Mouse (Mus musculus) right cerebral cortex, postnatal 36 days (tissue): Measurements from ENCODE around the gene Rpl9.

ENCODE experiments used
- DNase-seq, 2 experiments: peaks; one replicate each; pipeline ENCODE4 v3.0.0; 2022; ENCODE audit warnings: low spot score in 2 of 2, mixed read lengths in 1 of 2

Rpl9 gene

DNA sequence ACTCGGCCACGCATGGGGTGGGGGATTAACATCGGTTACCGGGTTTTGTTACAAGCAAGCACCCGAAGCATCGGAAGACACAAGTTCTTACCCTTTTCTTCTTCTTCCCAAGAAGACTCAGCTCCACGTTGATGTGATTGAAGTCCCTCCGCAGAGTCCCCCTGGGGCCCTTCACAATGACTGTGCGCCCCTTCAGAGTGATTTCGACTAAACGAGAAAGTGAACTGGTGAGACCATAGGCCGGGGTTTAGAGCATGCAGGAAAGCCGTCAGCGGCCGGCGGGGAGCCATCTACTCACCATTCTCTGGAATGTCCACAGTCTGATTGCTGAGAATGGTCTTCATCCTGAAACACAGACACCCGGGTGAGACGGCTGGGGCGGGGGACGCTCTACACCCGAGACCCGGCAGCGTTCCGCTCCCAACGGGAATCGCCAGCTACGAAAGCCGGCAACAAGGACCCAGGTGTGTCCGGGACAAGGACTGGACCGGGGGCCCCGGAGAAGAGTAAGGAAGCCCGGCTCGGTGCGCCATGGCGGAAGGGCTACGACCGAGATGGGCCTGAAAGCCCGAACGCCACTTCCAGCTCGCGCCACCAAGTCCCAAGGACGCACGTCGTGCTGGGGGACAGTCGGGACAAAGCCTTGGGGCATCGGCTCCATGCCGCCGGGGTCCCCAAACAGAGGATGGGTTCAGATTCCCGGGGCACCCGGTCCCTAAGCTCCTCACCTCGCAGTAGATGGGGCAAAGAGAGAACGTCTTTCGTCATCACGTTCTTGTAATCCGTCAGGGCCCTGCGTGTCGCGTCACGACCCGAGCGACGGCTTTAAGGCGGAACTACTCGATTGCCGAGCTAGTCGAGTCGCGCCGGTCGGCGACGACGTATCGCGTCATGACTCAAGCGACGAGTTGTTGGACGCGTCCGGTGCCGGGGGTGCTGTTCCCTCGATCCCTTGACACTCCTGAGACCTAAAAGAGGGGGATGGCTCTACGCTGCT lies at the start of gene Rpl9, which contains the start of gene Lias:
Gene Rpl9 (minus strand): TSS at position 797 of the 997 bp plus-strand sequence.
Gene Lias (plus strand): TSS at position 850 of the 997 bp plus-strand sequence.
- DNase-seq, result peak; percentile 97 to 98

DNA sequence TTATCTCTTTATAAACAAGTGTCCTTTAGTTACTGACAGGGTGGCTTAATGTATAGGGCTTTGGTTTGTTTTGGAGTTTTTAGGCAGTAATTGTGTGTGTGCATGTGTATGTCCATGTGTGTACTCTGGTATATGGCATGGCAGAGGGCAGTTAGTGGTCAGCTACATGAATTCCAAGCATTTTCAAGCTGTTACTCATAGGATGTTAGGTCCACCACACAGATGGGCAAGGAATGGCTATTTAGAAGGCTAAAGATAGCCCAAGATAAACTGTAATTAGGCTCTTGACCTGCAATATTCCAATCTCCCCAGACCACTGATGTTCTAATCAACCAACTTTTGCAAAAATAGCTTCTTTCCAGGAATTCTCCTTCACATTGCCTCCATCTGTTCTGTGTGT lies 46.8 kb upstream of the Rpl9 start:
- DNase-seq, result no peak

- peak; percentile 94 to 97 for DNase-seq
Observed at GRCm38 (mm10) chr5:65435806-65436561, 44.7 kb upstream of the Rpl9 start, which contains the start of gene Ugdh. TSS of gene Ugdh (minus strand) at chr5:65435949.

GRCm38 (mm10) chr5:65435363-65435805 lies 44.1 kb upstream of the Rpl9 start:
- DNase-seq, result peak in 1 of 2 experiments; percentile 9

DNA sequence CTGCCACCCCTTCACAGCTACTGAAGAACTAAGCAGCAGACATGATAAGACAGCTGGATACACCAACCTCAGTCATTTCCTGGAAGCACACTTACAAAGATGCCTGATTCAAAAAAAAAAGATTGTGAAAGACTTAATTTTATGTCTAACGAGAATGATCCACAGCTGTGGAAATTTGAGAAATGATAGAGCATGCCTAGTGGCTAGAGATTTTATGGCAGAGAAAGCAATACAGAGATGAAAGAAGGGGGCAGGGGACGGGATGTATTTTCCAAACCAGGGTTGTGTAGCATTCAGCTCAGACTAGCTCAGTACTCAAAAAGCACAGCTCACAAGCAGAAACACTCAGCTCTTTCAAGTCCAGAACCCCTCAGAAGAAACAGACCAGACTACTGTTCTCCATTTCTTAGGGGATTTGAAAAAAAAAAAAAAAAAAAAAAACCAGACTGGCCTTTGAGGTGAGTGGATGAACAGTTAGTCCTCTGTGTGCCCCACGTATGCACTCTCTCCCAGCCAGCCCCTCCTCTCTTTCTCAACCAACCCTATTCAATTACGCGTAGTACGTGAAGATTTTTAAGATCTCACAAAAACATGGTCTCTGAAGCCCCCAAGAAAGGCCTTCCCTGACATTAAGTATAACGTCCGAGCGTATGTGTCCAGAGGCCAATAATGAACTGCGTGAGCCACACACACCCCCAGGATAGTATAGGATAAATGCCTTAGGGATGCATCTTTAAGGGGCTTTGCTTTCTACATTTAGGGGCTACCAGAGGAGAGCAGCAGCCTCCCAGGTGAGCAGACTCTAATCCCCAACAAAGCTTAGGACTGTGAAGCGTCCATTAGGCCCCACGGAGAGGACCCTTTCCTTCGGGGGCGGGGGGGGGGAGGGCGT lies 43.5 kb upstream of the Rpl9 start:
- DNase-seq, result peak in 1 of 2 experiments; percentile 16

GRCm38 (mm10) chr5:65429441-65429840 lies 38.2 kb upstream of the Rpl9 start:
- no peak for DNase-seq

DNA sequence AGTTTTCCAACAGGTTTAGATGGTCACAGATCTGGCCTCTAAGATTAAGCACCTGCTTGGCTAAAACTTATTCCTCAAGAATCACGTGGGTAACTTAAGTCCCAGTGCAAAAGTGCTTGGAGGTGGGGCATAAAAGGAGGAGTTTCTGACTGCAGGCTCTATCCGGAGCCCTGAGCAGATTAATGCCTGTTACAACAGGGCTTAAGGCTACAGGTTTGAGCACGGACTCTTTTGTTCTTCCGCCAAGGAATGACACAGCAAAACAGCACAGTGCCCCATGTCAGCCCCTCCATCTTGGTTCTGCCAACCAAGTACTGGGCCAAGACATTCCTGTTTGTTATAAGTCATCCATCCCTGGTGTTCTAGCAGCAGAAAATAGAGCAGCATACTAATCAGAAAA lies 37.1 kb upstream of the Rpl9 start:
- DNase-seq, result no peak

GRCm38 (mm10) chr5:65425251-65425650 lies 34.0 kb upstream of the Rpl9 start:
- DNase-seq, result no peak

DNA sequence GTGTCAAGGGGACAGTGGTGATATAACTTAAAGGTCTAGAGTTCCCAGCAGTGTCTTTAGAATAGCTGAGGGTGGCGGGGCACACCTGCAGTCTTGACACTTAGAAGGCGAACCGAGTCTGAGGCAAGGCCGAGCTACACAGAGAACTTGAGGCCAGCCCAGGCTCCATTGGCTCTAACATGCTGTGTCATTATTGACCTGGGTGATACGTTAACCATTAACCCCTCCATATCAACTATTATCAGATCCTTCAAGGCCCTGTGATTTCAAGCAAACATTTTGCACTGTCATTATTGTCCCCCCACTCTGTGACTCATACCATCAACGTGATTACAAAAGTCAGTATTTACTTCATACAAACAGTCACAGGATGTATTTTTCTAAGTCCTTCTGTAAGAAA lies 33.0 kb upstream of the Rpl9 start:
- DNase-seq, result no peak

- no peak for DNase-seq
Observed at GRCm38 (mm10) chr5:65422803-65423202, 31.6 kb upstream of the Rpl9 start.

GRCm38 (mm10) chr5:65420822-65421221 lies 29.6 kb upstream of the Rpl9 start:
- no peak for DNase-seq

- DNase-seq, result no peak
Observed at GRCm38 (mm10) chr5:65419136-65419535, 27.9 kb upstream of the Rpl9 start.

- DNase-seq, result no peak
Observed at GRCm38 (mm10) chr5:65415653-65416458, 24.6 kb upstream of the Rpl9 start.

DNA sequence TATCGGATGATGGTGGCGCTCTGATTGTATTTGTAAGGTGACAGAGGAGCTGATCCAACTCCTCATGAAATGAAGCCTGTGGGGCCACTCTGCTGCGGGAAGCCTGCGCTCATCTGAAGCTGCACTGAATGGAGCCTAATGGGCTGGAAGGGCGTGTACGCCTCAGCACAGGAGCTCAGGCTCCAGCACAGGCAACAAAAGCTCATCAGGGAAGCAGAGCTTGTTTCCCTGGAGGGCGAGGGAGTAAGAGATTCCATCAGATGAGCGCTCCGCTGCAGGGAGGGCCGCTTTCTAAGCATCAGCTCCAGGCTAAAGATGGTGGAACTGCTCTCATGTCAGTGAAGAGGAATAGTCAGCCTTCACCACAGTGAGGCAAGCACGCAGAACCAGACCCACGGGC lies 16.7 kb upstream of the Rpl9 start:
- DNase-seq, result no peak

DNA sequence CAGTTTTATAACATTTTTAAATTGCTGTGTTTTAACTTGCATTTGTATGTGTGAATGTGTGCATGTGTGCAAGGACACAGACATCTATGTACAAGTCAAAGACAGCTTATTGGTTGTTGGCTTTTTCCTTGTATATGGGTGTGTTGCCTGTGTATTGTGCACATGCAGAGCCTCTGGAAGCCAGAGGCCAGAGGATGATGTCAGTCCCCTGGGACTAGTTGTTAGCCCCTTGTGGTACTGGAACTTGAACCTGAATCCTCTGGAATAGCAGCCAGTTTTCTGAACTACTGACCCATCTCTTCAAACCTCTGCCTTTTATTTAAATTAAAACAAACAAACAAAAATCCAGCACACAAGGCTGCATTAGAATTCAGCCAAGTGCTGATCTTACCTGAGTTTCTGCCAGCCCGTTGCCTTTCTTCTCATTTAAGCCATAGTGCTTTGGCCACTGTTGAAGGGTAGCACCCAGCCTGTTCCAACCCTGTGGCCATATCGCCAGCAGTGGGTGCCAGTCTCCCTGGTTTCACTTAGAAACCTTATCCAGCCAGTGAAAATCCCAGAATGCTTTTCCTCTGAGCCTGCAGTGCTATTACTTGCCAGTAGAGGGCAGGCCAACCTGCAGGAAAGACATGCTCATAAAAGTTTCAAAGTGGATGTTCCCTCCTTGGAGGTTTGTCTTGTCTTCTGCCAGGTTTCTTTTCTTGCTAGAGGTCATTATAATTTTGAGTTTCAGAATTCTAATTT lies 10.2 kb upstream of the Rpl9 start:
- peak; percentile 65 to 67 for DNase-seq

DNA sequence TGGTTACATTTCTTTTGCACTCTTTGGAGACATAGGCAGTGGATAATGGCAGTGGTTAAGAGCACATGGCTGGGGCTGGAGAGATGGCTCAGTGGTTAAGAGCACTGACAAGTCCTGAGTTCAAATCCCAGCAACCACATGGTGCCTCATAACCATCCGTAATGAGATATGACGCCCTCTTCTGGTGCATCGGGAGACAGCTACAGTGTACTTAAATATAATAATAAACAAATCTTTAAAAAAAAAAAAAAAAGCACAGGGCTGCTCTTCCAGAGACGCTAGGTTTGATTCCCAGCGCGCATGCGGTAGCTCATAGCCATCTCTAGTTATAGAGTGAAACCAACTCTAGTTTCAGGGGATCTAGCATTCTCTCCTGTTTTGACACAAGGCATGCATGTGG lies 3.2 kb upstream of the Rpl9 start:
- DNase-seq, result no peak

DNA sequence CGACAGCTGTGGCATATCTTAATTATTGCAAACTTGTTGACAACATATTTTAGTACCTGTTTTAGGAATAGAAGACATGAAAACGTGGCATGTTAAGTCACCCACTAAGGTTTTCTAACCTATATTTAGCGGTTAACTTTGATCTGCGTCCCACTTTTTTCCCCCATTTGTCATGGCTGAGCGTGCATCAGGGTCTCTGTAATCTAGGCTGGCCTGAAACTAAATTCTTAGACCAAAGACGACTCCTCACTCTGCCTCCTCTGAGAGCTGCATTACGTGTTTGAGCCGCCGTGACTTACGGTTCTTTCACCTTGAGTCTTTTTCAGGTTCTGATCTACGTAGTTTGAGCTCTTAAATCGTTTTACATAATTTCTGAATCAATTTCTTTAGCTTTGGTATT lies 509 bp upstream of the Rpl9 start:
- no peak for DNase-seq

DNA sequence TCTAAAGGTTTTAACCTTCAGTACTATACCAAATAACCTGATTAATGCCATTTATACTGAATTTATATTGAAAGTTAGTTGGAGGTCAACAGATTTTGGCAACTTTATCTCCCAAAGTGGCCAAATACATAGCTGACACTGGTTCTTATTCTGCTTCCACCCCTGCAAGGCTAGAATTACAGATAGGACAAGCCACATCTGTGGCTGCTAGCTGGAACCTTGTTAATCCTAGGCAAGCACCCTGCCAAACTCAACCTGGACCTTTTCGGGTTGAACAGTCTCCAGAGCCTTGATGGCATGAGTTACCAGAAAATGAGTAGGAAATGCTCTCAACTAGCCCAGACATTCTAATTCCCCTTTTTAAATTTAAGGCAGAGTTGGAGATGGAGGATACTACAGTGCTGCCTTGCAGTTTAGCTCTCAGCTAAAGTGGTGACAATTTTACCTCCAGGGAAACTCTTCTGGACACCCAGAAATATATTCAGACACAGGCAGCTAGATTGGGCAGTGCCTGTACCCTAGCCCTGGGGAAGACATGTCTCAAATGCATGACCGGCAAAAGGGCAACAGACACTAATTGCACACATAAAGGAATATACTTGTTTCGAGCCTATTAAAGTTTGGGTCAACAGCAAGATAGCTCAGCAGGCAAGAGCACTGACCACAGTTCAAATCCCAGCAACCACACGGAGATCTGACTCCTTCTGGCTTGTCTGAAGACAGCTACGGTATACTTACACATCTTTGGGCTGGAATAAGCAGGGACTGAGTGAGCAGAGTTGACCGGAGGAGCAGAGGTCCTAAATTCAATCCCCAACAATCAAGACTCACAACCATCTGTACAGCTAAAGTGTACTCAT lies 4.0 kb downstream of the Rpl9 start:
- DNase-seq, result no peak

DNA sequence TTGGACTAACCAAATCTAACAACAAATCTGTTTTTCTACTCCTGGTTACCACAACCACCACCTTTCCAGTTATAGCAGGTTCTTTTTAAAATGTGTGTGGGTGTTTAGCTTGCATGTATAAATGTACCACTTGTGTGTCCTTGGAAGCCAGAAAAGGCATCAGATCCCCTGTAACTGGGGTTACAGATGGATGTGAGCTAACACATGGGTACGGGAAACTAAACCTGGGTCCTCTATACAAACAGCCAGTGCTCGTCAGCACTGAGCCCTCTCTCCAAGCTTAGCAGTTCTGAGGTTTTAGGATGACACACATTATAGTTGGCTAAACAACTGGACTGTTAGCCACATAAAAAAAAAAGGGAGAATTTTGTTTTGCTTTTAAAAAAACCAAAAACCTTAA lies 5.5 kb downstream of the Rpl9 start:
- no peak for DNase-seq
